Mouse (Mus musculus): ENCODE data around the gene Slc25a1.

Gene Slc25a1

GRCm38 (mm10) chr16:17931906-17932460, 4.0 kb upstream of the Slc25a1 start:
- ChIA-PET CTCF (no interaction called here), POLR2A (interaction anchor here in 3 of 4 experiments (0.9 to 11.3 kb wide), 4 partner anchors 10 to 40 kb away, joined by 3 to 180 read pairs (median 47); partner anchors contain the start of genes Ess2 (in 1 of the 3), Gm20518 (in 1 of the 3) and Gsc2 (in 1 of the 3))

- ChIA-PET POLR2A (interaction anchor here in 3 of 4 experiments (0.6 to 11.3 kb wide), 58 partner anchors 8 to 818 kb away, joined by 3 to 180 read pairs (median 8); partner anchors contain the start of genes Gm20518 (in 3 of the 3), Gsc2 (in 3 of the 3), Ess2 (in 2 of the 3) and Dgcr2 (in 1 of the 3)), CTCF (interaction anchor here (0.7 to 4.1 kb wide), 16 partner anchors 9 to 514 kb away, joined by 3 to 61 read pairs (median 11); partner anchors contain the start of genes Dgcr6 (in 1 of the 4) and Gsc2 (in 1 of the 4))
Observed at GRCm38 (mm10) chr16:17929631-17930030, 1.6 kb upstream of the Slc25a1 start.

GRCm38 (mm10) chr16:17929211-17929610, 1.2 kb upstream of the Slc25a1 start:
- ChIA-PET POLR2A (interaction anchor here in 3 of 4 experiments (0.6 to 11.3 kb wide), 91 partner anchors 8 to 817 kb away, joined by 3 to 180 read pairs (median 6); partner anchors contain the start of genes Ess2 (in 3 of the 3), Gm20518 (in 3 of the 3), Gsc2 (in 3 of the 3) and Dgcr6 (in 2 of the 3)), CTCF (interaction anchor here (0.6 to 4.1 kb wide), 32 partner anchors 9 to 689 kb away, joined by 3 to 61 read pairs (median 7); partner anchors contain the start of genes Dgcr6 (in 3 of the 4), Ess2 (in 1 of the 4), Gm20518 (in 1 of the 4) and Gsc2 (in 1 of the 4))

GRCm38 (mm10) chr16:17928627-17929104, 647 bp upstream of the Slc25a1 start:
- ChIA-PET CTCF (interaction anchor here (0.6 to 4.1 kb wide), 36 partner anchors 8 to 690 kb away, joined by 3 to 61 read pairs (median 7); partner anchors contain the start of genes Dgcr6 (in 3 of the 4), Ess2 (in 1 of the 4), Gm20518 (in 1 of the 4) and Gsc2 (in 1 of the 4)), POLR2A (interaction anchor here in 3 of 4 experiments (0.6 to 11.3 kb wide), 107 partner anchors 7 to 696 kb away, joined by 3 to 180 read pairs (median 5); partner anchors contain the start of genes Dgcr6 (in 3 of the 3), Ess2 (in 3 of the 3), Gm20518 (in 3 of the 3) and Gsc2 (in 3 of the 3))

GRCm38 (mm10) chr16:17927351-17928082, 502 bp downstream of the Slc25a1 start:
- POLR2A ChIA-PET: interaction anchor here in 3 of 4 experiments (0.6 to 11.3 kb wide), 72 partner anchors 8 to 522 kb away, joined by 3 to 180 read pairs (median 6); partner anchors contain the start of genes Ess2 (in 3 of the 3), Gm20518 (in 3 of the 3), Gsc2 (in 3 of the 3) and Dgcr6 (in 2 of the 3)
- CTCF ChIA-PET: interaction anchor here in 3 of 4 experiments (0.6 to 4.1 kb wide), 26 partner anchors 7 to 283 kb away, joined by 3 to 61 read pairs (median 7); partner anchors contain the start of genes Ess2 (in 2 of the 3), Dgcr6 (in 1 of the 3), Gm20518 (in 1 of the 3) and Gsc2 (in 1 of the 3)

GRCm38 (mm10) chr16:17922163-17922538, 5.9 kb downstream of the Slc25a1 start:
- ChIA-PET CTCF (interaction anchor here (0.6 to 3.1 kb wide), 27 partner anchors 7 to 340 kb away, joined by 3 to 24 read pairs (median 5); partner anchors contain the start of genes Ess2 (in 2 of the 4), Dgcr6 (in 1 of the 4), Gm20518 (in 1 of the 4) and Prodh (in 1 of the 4)), POLR2A (interaction anchor here (0.6 to 13.2 kb wide), 65 partner anchors 4 to 425 kb away, joined by 3 to 180 read pairs (median 4); partner anchors contain the start of genes Ess2 (in 3 of the 4), Ranbp1 (in 3 of the 4), Trmt2a (in 3 of the 4) and Gm20518 (in 2 of the 4))

- ChIA-PET POLR2A (interaction anchor here (0.6 to 13.2 kb wide), 83 partner anchors 5 to 470 kb away, joined by 3 to 180 read pairs (median 4); partner anchors contain the start of genes Ess2 (in 3 of the 4), Ranbp1 (in 3 of the 4), Trmt2a (in 3 of the 4) and Gm20518 (in 2 of the 4)), CTCF (interaction anchor here (0.6 to 3.1 kb wide), 29 partner anchors 8 to 339 kb away, joined by 3 to 24 read pairs (median 5); partner anchors contain the start of genes Ess2 (in 2 of the 4), Dgcr6 (in 1 of the 4), Gm20518 (in 1 of the 4) and Prodh (in 1 of the 4))
Observed at GRCm38 (mm10) chr16:17921325-17922162, 6.5 kb downstream of the Slc25a1 start.

GRCm38 (mm10) chr16:17920586-17920985, 7.4 kb downstream of the Slc25a1 start:
- ChIA-PET CTCF (interaction anchor here in 3 of 4 experiments (1.4 to 3.1 kb wide), 8 partner anchors 8 to 132 kb away, joined by 5 to 24 read pairs (median 8); partner anchors contain the start of genes Dgcr6 (in 1 of the 3), Ess2 (in 1 of the 3) and Slc25a1 (in 1 of the 3)), POLR2A (interaction anchor here in 3 of 4 experiments (0.5 to 13.2 kb wide), 31 partner anchors 4 to 328 kb away, joined by 3 to 180 read pairs (median 5); partner anchors contain the start of genes Ess2 (in 2 of the 3), Gm20518 (in 2 of the 3), Ranbp1 (in 2 of the 3) and Trmt2a (in 2 of the 3))

- POLR2A ChIA-PET: interaction anchor here in 3 of 4 experiments (0.7 to 13.2 kb wide), 19 partner anchors 9 to 651 kb away, joined by 3 to 180 read pairs (median 5); partner anchors contain the start of genes Gm20518 (in 3 of the 3), Slc25a1 (in 3 of the 3) and Dgcr6 (in 1 of the 3)
- CTCF ChIA-PET: interaction anchor here (0.6 to 1.6 kb wide), 11 partner anchors 13 to 354 kb away, joined by 3 to 15 read pairs (median 3); partner anchors contain the start of genes Slc25a1 (in 2 of the 4), Gm20518 (in 1 of the 4) and Lrrc74b (in 1 of the 4)
Observed at GRCm38 (mm10) chr16:17914307-17915249, 13.4 kb downstream of the Slc25a1 start, which contains the start of gene Gsc2. Gene Gsc2, minus strand, starts transcription at chr16:17915059.

- CTCF ChIA-PET: interaction anchor here (0.6 to 3.3 kb wide), 17 partner anchors 9 to 167 kb away, joined by 3 to 24 read pairs (median 5); partner anchors contain the start of genes Slc25a1 (in 2 of the 4) and Gm20518 (in 1 of the 4)
- POLR2A ChIA-PET: interaction anchor here (0.6 to 13.2 kb wide), 25 partner anchors 8 to 348 kb away, joined by 3 to 180 read pairs (median 6); partner anchors contain the start of genes Gm20518 (in 3 of the 4), Slc25a1 (in 3 of the 4) and Prodh (in 1 of the 4)
Observed at GRCm38 (mm10) chr16:17911052-17911595, 16.9 kb downstream of the Slc25a1 start, which contains the start of gene Ess2. Gene Ess2, minus strand, starts transcription at chr16:17911348.

GRCm38 (mm10) chr16:17898462-17898861, 29.6 kb downstream of the Slc25a1 start, which contains the start of the genes Dgcr2 and Tssk2:
Gene Dgcr2, minus strand, starts transcription at chr16:17898562.
Gene Tssk2, plus strand, starts transcription at chr16:17898637.
- CTCF ChIA-PET: no interaction called here
- POLR2A ChIA-PET: interaction anchor here in 1 of 4 experiments (1.2 to 1.6 kb wide), 3 partner anchors 9 to 32 kb away, joined by 3 read pairs; no protein-coding TSS in a partner anchor

GRCm38 (mm10) chr16:17896091-17896490, 31.9 kb downstream of the Slc25a1 start:
- CTCF ChIA-PET: no interaction called here
- POLR2A ChIA-PET: interaction anchor here in 2 of 4 experiments (0.6 to 2.4 kb wide), 8 partner anchors 10 to 549 kb away, joined by 3 to 8 read pairs (median 4); partner anchors contain the start of genes Gsc2 (in 1 of the 2) and Slc25a1 (in 1 of the 2)

GRCm38 (mm10) chr16:17893923-17894322, 34.1 kb downstream of the Slc25a1 start, which contains the start of gene Tssk1:
Gene Tssk1, plus strand, starts transcription at chr16:17894223.
- ChIA-PET POLR2A (interaction anchor here in 2 of 4 experiments (0.6 to 2.4 kb wide), 4 partner anchors 9 to 195 kb away, joined by 3 to 8 read pairs (median 6); no protein-coding TSS in a partner anchor), CTCF (no interaction called here)

- ChIA-PET POLR2A (interaction anchor here (1.1 to 4.6 kb wide), 43 partner anchors 7 to 362 kb away, joined by 3 to 52 read pairs (median 7); partner anchors contain the start of genes Ess2 (in 3 of the 4), Slc25a1 (in 3 of the 4), Gsc2 (in 1 of the 4) and Thap7 (in 1 of the 4)), CTCF (interaction anchor here in 2 of 4 experiments (1.4 to 2.8 kb wide), 7 partner anchors 36 to 318 kb away, joined by 4 to 14 read pairs (median 5); partner anchors contain the start of gene Slc25a1 (in 1 of the 2))
Observed at GRCm38 (mm10) chr16:17892606-17893005, 35.4 kb downstream of the Slc25a1 start.

All from embryonic stem cell, embryonic (primary cell).